Mouse (Mus musculus) MEL (cell line): Measurements from ENCODE around the gene Bnipl. TPM values are rescaled to one million over a fixed set of nuclear protein-coding genes. Genes with fewer than 3 reads are reported as not detected.

Source experiments
- DNase-seq: peaks from one replicate; pipeline ENCODE4 v3.0.0; 2011; ENCODE audit warnings: low read depth, low spot score
- H3K27ac ChIP-seq: 2 replicates; pipeline ENCODE4 v1.5.1; 2012; ENCODE audit warnings: low read depth, mild to moderate bottlenecking, control low read depth, low read length, moderate library complexity; ENCODE audit not compliant: control insufficient read depth
- H3K27me3 ChIP-seq, 2 experiments: fragments of 150-350 bp in 1 of 2; sonication (generic) in 1 of 2; 2 replicates each; pipeline ENCODE4 v1.6.1; 2012; ENCODE audit warnings: low read length in 2 of 2, mild to moderate bottlenecking in 2 of 2, improper control_type of control experiment in 1 of 2, moderate library complexity in 1 of 2; ENCODE audit not compliant: insufficient read depth in 2 of 2, control insufficient read depth in 1 of 2
- H3K36me3 ChIP-seq, 2 experiments: 2 replicates each; pipeline ENCODE4 v1.6.1; 2012 to 2014; ENCODE audit warnings: low read length in 2 of 2, improper control_type of control experiment in 1 of 2, inconsistent platforms in 1 of 2, mild to moderate bottlenecking in 1 of 2; ENCODE audit not compliant: insufficient read depth in 2 of 2, control insufficient read depth in 1 of 2
- H3K4me1 ChIP-seq, 2 experiments: fragments of 150-350 bp in 1 of 2; sonication (generic) in 1 of 2; 2 replicates each; pipeline ENCODE4 v1.6.1; 2012; ENCODE audit warnings: low read length in 2 of 2, improper control_type of control experiment in 1 of 2, mild to moderate bottlenecking in 1 of 2; ENCODE audit not compliant: insufficient read depth in 2 of 2, control insufficient read depth in 1 of 2
- H3K4me3 ChIP-seq, 2 experiments: fragments of 150-350 bp in 1 of 2; sonication (generic) in 1 of 2; 2 replicates each; pipeline ENCODE4 v1.5.1; 2012; ENCODE audit warnings: low read depth in 2 of 2, low read length in 2 of 2, mild to moderate bottlenecking in 2 of 2, moderate library complexity in 2 of 2, control low read depth in 1 of 2, improper control_type of control experiment in 1 of 2; ENCODE audit not compliant: control insufficient read depth in 1 of 2, insufficient read depth in 1 of 2
- H3K79me2 ChIP-seq: 2 replicates; pipeline ENCODE4 v1.6.1; 2012; ENCODE audit warnings: mild to moderate bottlenecking, low read length, moderate library complexity; ENCODE audit not compliant: control insufficient read depth, poor library complexity, insufficient read depth
- H3K9ac ChIP-seq: 2 replicates; pipeline ENCODE4 v1.6.1; 2012; ENCODE audit warnings: low read depth, mild to moderate bottlenecking, control low read depth, low read length, moderate library complexity; ENCODE audit not compliant: control insufficient read depth, poor library complexity, severe bottlenecking
- H3K9me3 ChIP-seq: fragments of 150-350 bp; sonication (generic); replicated peaks from 2 replicates; pipeline ENCODE4 v1.6.1; 2012; ENCODE audit warnings: mild to moderate bottlenecking, low read length, improper control_type of control experiment, moderate library complexity; ENCODE audit not compliant: insufficient read depth
- CTCF ChIP-seq, 3 experiments: IDR thresholded peaks in 2 of 3; conservative IDR thresholded peaks in 1 of 3; 2 replicates each; pipeline ENCODE4 v1.5.1; 2011 to 2012; ENCODE audit warnings: low read length in 3 of 3, low read depth in 2 of 3, mild to moderate bottlenecking in 2 of 3, improper control_type of control experiment in 1 of 3, inconsistent platforms in 1 of 3, mixed read lengths in 1 of 3, moderate library complexity in 1 of 3; ENCODE audit not compliant: control insufficient read depth in 1 of 3, insufficient read depth in 1 of 3, poor library complexity in 1 of 3, severe bottlenecking in 1 of 3
- ETS1 ChIP-seq: IDR thresholded peaks from 2 replicates; pipeline ENCODE4 v1.6.1; 2012; ENCODE audit warnings: low read depth, mild to moderate bottlenecking, inconsistent platforms, low read length, improper control_type of control experiment, moderate library complexity
- GABPA ChIP-seq: IDR thresholded peaks from 2 replicates; pipeline ENCODE4 v1.6.1; 2012; ENCODE audit warnings: low read depth, mild to moderate bottlenecking, inconsistent platforms, low read length, improper control_type of control experiment, moderate library complexity
- HCFC1 ChIP-seq: IDR thresholded peaks from 2 replicates; pipeline ENCODE4 v1.6.1; 2012; ENCODE audit warnings: low read depth, mild to moderate bottlenecking, inconsistent platforms, low read length, improper control_type of control experiment, moderate library complexity
- JUND ChIP-seq: IDR thresholded peaks from 2 replicates; pipeline ENCODE4 v1.6.1; 2011; ENCODE audit warnings: low read depth, mild to moderate bottlenecking, improper control_type of control experiment, low read length
- KAT2A ChIP-seq: conservative IDR thresholded peaks from 2 replicates; pipeline ENCODE4 v1.6.1; 2012; ENCODE audit warnings: low read depth, low read length, improper control_type of control experiment, inconsistent platforms
- MXI1 ChIP-seq: IDR thresholded peaks from 2 replicates; pipeline ENCODE4 v1.6.1; 2011; ENCODE audit warnings: mild to moderate bottlenecking, low read depth, low read length, improper control_type of control experiment
- MYB ChIP-seq: IDR thresholded peaks from 2 replicates; pipeline ENCODE4 v1.6.1; 2011; ENCODE audit warnings: mild to moderate bottlenecking, low read depth, low read length, improper control_type of control experiment
- MYC ChIP-seq: IDR thresholded peaks from 2 replicates; pipeline ENCODE4 v1.6.1; 2011; ENCODE audit warnings: low read depth, mild to moderate bottlenecking, low read length, improper control_type of control experiment, moderate library complexity
- NELFE ChIP-seq: IDR thresholded peaks from 2 replicates; pipeline ENCODE4 v1.6.1; 2011; ENCODE audit warnings: low read depth, low read length, improper control_type of control experiment
- NRF1 ChIP-seq: IDR thresholded peaks from 2 replicates; pipeline ENCODE4 v1.6.1; 2014; ENCODE audit warnings: low read depth, mild to moderate bottlenecking, inconsistent platforms, low read length, improper control_type of control experiment, moderate library complexity; ENCODE audit not compliant: poor library complexity, insufficient read depth, severe bottlenecking
- POLR2A ChIP-seq, 2 experiments: IDR thresholded peaks; 2 replicates each; pipeline ENCODE4 v1.6.1; 2011 to 2012; ENCODE audit warnings: low read length in 2 of 2, mild to moderate bottlenecking in 2 of 2, control low read depth in 1 of 2, improper control_type of control experiment in 1 of 2, low read depth in 1 of 2, moderate library complexity in 1 of 2; ENCODE audit not compliant: control insufficient read depth in 1 of 2, insufficient read depth in 1 of 2, poor library complexity in 1 of 2
- POLR2AphosphoS2 ChIP-seq: IDR thresholded peaks from 2 replicates; pipeline ENCODE4 v1.6.1; 2011; ENCODE audit warnings: low read length, improper control_type of control experiment
- RAD21 ChIP-seq: IDR thresholded peaks from 2 replicates; pipeline ENCODE4 v1.6.1; 2011; ENCODE audit warnings: mild to moderate bottlenecking, low read depth, low read length, improper control_type of control experiment
- SIN3A ChIP-seq: IDR thresholded peaks from 2 replicates; pipeline ENCODE4 v1.6.1; 2012; ENCODE audit warnings: low read length, improper control_type of control experiment, inconsistent platforms
- SMC3 ChIP-seq: IDR thresholded peaks from 2 replicates; pipeline ENCODE4 v1.6.1; 2011; ENCODE audit warnings: low read depth, low read length, improper control_type of control experiment
- UBTF ChIP-seq: IDR thresholded peaks from 2 replicates; pipeline ENCODE4 v1.6.1; 2012; ENCODE audit warnings: low read depth, mild to moderate bottlenecking, inconsistent platforms, low read length, improper control_type of control experiment, moderate library complexity, borderline replicate concordance; ENCODE audit not compliant: insufficient read depth
- USF1 ChIP-seq: IDR thresholded peaks from 2 replicates; pipeline ENCODE4 v1.6.1; 2014; ENCODE audit warnings: low read depth, mild to moderate bottlenecking, inconsistent platforms, low read length, improper control_type of control experiment, moderate library complexity
- ZKSCAN1 ChIP-seq: IDR thresholded peaks from 2 replicates; pipeline ENCODE4 v1.6.1; 2012; ENCODE audit warnings: low read depth, mild to moderate bottlenecking, inconsistent platforms, low read length, improper control_type of control experiment, moderate library complexity
- ZMIZ1 ChIP-seq: IDR thresholded peaks from 2 replicates; pipeline ENCODE4 v1.6.1; 2012; ENCODE audit warnings: low read depth, mild to moderate bottlenecking, inconsistent platforms, low read length, improper control_type of control experiment, moderate library complexity
- ZNF384 ChIP-seq: IDR thresholded peaks from 2 replicates; pipeline ENCODE4 v1.6.1; 2012; ENCODE audit warnings: low read depth, mild to moderate bottlenecking, inconsistent platforms, low read length, improper control_type of control experiment
- polyA plus RNA-seq, 2 experiments: library from polyadenylated mRNA; stranded (reverse) in 1 of 2; unstranded in 1 of 2; fragments of >175 nt in 1 of 2; fragments of >200 nt in 1 of 2; gene quantifications; 2 replicates each; pipeline versions ENCODE4 v1.2.1 to v1.2.4; 2012; ENCODE audit warnings: low replicate concordance in 2 of 2, low read depth in 1 of 2; ENCODE audit not compliant: insufficient read length in 2 of 2, insufficient read depth in 1 of 2, missing spikeins in 1 of 2
- total RNA-seq: library from RNA; depleted of rRNA; stranded (reverse); fragments of 300-350 nt; gene quantifications from 2 replicates; pipeline ENCODE4 v1.2.3, GENCODE M21; 2012

The Bnipl gene
- total and polyA plus RNA-seq, 3 experiments = 0.19 to 0.43 TPM; not detected in 1

DNA sequence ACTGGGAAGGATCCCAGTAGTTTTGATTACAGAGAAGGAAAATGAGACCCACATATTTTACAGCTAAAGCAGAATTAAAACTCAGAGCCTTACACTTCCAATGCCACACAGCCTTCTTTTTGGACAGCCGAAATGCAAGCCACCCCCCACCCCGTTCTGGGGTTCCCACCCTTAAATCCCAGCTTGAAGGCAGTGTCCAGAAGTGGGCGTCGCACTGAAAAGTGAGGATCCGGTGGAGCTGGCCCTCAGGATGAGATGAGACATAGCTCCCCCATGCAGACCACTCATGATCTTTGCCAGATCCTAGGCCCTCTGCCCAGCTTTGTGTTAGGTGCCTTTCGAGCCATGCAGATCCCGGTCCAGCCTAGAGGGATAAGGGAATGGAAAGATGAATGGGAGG is 9.5 kb downstream of the Bnipl start, which contains the start of gene Gm128:
TSS of gene Gm128 (minus strand) at position 101 of the 400 bp plus-strand sequence.
- Histone ChIP-seq H3K27ac (no peak within 1 kb of the TSS), H3K4me1 (peaks cover 12 to 14% of the 10 kb centered on the region in 2 experiments), H3K79me2 (no peaks in the 10 kb centered on the region), H3K9me3 (no peaks in the 10 kb centered on the region), H3K9ac (no peak within 1 kb of the TSS), H3K27me3 (no peaks in the 10 kb centered on the region), H3K4me3 (no peak within 1 kb of the TSS), H3K36me3 (peaks cover 9 to 10% of the 10 kb centered on the region in 2 experiments)
- no peak for TF ChIP-seq GABPA
- no peak for DNase-seq

GRCm38 (mm10) chr3:95240900-95241299 is 10.1 kb downstream of the Bnipl start:
- no peak overlapping the region for H3K9ac ChIP-seq
- H3K27me3 ChIP-seq = no peaks in the 10 kb centered on the region
- H3K4me1 ChIP-seq = peaks cover 6 to 8% of the 10 kb centered on the region in 2 experiments
- H3K9me3 ChIP-seq = no peaks in the 10 kb centered on the region
- H3K27ac ChIP-seq = no peak overlapping the region
- H3K4me3 ChIP-seq = no peak overlapping the region
- no peaks in the 10 kb centered on the region for H3K79me2 ChIP-seq
- DNase-seq = no peak
- TF ChIP-seq JUND = no peak
- H3K36me3 ChIP-seq = peaks cover 4 to 14% of the 10 kb centered on the region in 2 experiments

DNA sequence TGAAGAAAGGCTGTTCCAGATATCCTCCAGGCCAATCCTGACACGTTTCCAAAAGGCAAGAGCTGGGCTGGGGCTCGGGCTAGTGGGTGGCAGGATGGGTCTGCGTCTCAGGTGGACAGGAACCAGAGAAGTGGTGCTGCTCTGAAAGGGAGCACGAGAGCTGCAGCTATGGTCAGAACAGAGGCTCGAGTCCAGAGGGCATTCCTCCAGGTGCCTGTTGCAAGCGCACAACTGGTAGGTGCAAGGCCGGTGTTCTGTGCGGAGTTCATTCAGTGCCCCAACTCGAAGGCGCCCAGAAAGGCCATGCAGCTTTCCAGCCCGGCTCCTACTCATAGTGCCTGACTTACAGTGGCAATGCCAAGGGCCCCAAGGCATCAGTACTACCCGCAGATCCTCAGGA is 11.0 kb downstream of the Bnipl start:
- no peaks in the 10 kb centered on the region; a peak in 1 of 4 replicates for H3K4me1 ChIP-seq
- no peak overlapping the region for H3K4me3 ChIP-seq
- no peaks in the 10 kb centered on the region for H3K9me3 ChIP-seq
- H3K36me3 ChIP-seq = peaks cover 0 to 22% of the 10 kb centered on the region in 2 experiments; a peak in 3 of 4 replicates
- TF ChIP-seq POLR2A (IDR thresholded peaks at IDR 0.05; ENCODE audit: control insufficient read depth in 1 of 2, insufficient read depth in 1 of 2, low read depth in 1 of 2, low read length in 2 of 2, poor library complexity in 1 of 2) = 0 out of 4 replicates have a peak, but pooled peaks of 1 of the 2 experiments have one; percentile 10
- no peak for TF ChIP-seq ZNF384
- no peak for DNase-seq
- no peak overlapping the region for H3K27ac ChIP-seq
- H3K79me2 ChIP-seq = no peaks in the 10 kb centered on the region
- H3K9ac ChIP-seq = no peak overlapping the region
- H3K27me3 ChIP-seq = no peaks in the 10 kb centered on the region

DNA sequence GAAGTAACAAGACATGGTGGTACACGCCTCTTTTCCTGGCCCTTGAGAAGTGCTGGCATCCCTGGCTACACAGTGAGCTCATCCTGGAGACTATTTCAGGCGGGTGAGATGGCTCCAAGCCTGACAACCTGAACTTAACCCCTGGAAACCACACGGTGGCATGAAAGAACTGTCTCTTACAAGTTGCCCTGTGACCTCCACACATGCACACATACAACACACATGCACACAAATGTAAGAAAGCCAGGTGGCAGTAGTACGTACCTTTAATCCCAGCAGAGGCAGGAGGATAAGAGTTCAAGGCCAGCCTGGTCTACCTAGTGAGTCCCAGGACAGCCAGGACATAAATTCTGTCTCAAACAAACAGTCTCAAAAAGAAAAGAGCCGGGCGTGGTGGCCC is 12.0 kb downstream of the Bnipl start:
- H3K4me3 ChIP-seq = no peak overlapping the region
- H3K36me3 ChIP-seq = peaks cover 0 to 31% of the 10 kb centered on the region in 2 experiments; a peak in 2 of 4 replicates

More for the DNA sequence above, 12.0 kb downstream of the Bnipl start:
- peak; percentile 52 for DNase-seq
- no peaks in the 10 kb centered on the region for H3K9me3 ChIP-seq
- TF ChIP-seq SMC3 (peak; percentile 32; the same call in 1 of the 2 replicates), ZKSCAN1 (no peak), MYC (no peak), JUND (no peak), CTCF (IDR thresholded peaks at IDR 0.05 in 2 of 3, conservative IDR thresholded peaks at IDR 0.05 in 1 of 3; ENCODE audit: control insufficient read depth in 1 of 3, insufficient read depth in 1 of 3, low read depth in 2 of 3, low read length in 3 of 3, poor library complexity in 1 of 3, severe bottlenecking in 1 of 3) (peak in 1 of 3 experiments; percentile 31; a peak in 2 of 6 replicates), ETS1 (no peak), HCFC1 (no peak), MXI1 (no peak), MYB (no peak), POLR2AphosphoS2 (peak; percentile 65; the same call in 1 of the 2 replicates), ZMIZ1 (0 out of 2 replicates have a peak, but pooled peaks have one; percentile 24), KAT2A (no peak), RAD21 (no peak; the same call in 1 of the 2 replicates), NRF1 (no peak), SIN3A (no peak), USF1 (no peak), UBTF (no peak), NELFE (no peak)
- H3K79me2 ChIP-seq = no peaks in the 10 kb centered on the region
- no peaks in the 10 kb centered on the region for H3K27me3 ChIP-seq
- no peaks in the 10 kb centered on the region for H3K4me1 ChIP-seq
- no peak overlapping the region for H3K9ac ChIP-seq
- no peak overlapping the region for H3K27ac ChIP-seq
